Mouse (Mus musculus) heart, postnatal 0 days (tissue): ENCODE data around the gene Stap2.

Experiments used
- CTCF ChIP-seq: IDR thresholded peaks from 2 replicates; pipeline ENCODE4 v1.5.1; 2016; ENCODE audit warnings: antibody characterized with exemption, control low read depth, low read depth
- EP300 ChIP-seq: IDR thresholded peaks from 2 replicates; pipeline ENCODE4 v1.6.1; 2016; ENCODE audit warnings: antibody characterized with exemption, low read depth

- TF ChIP-seq CTCF (no peak), EP300 (no peak)
Measured at GRCm38 (mm10) chr17:55968210-55968609, 37.2 kb downstream of the Stap2 start.
